Mouse (Mus musculus) neural tube, embryonic 15.5 days (tissue): ENCODE measurements around the gene Grik4. TPM values are rescaled to one million over a fixed set of nuclear protein-coding genes. Genes with fewer than 3 reads are reported as not detected.

Source experiments
- ATAC-seq: fragments of 200-750 bp; cut with Nextera tagmentation; 2 replicates; pipeline ENCODE4 v1.8.0; 2017; ENCODE audit warnings: mild to moderate bottlenecking, moderate TSS enrichment, moderate library complexity; ENCODE audit not compliant: low FRiP score
- H3K27ac ChIP-seq: fragments of 300-500 bp; sonication (generic); replicated peaks from 2 replicates; pipeline ENCODE4 v1.5.1; 2015; ENCODE audit warnings: mild to moderate bottlenecking, inconsistent platforms
- H3K27me3 ChIP-seq: fragments of 300-500 bp; sonication (generic); replicated peaks from 2 replicates; pipeline ENCODE4 v1.6.1; 2015; ENCODE audit warnings: inconsistent platforms
- H3K36me3 ChIP-seq: fragments of 300-500 bp; sonication (generic); 2 replicates; pipeline ENCODE4 v1.6.1; 2015; ENCODE audit warnings: inconsistent platforms
- H3K4me1 ChIP-seq: fragments of 300-500 bp; sonication (generic); 2 replicates; pipeline ENCODE4 v1.6.1; 2015; ENCODE audit warnings: inconsistent platforms
- H3K4me2 ChIP-seq: fragments of 300-500 bp; sonication (generic); 2 replicates; pipeline ENCODE4 v1.6.1; 2015; ENCODE audit warnings: inconsistent platforms, mild to moderate bottlenecking, moderate library complexity
- H3K4me3 ChIP-seq: fragments of 300-500 bp; sonication (generic); replicated peaks from 2 replicates; pipeline ENCODE4 v1.5.1; 2015; ENCODE audit warnings: mild to moderate bottlenecking, inconsistent platforms
- H3K9ac ChIP-seq: fragments of 300-500 bp; sonication (generic); replicated peaks from 2 replicates; pipeline ENCODE4 v1.6.1; 2015; ENCODE audit warnings: mild to moderate bottlenecking, inconsistent platforms
- H3K9me3 ChIP-seq: fragments of 300-500 bp; sonication (generic); replicated peaks from 2 replicates; pipeline ENCODE4 v1.6.1; 2016; ENCODE audit warnings: inconsistent platforms
- WGBS: fragments of 180-500 bp; shearing (Covaris S2); methylation state at CpG from one replicate; pipeline ENCODE4 v1.1.7; 2015; ENCODE audit warnings: mixed read lengths; 5-methylcytosine and 5-hydroxymethylcytosine counted together
- polyA plus RNA-seq: library from polyadenylated mRNA; unstranded; fragments of >200 nt; fragmentation: Nextera tagmentation; extraction: Ambion mirVana; gene quantifications from 2 replicates; pipeline ENCODE4 v1.2.1, GENCODE M21; 2015

Grik4 gene
- polyA plus RNA-seq, 1 experiment from 2014 or later = 12.3 TPM

DNA sequence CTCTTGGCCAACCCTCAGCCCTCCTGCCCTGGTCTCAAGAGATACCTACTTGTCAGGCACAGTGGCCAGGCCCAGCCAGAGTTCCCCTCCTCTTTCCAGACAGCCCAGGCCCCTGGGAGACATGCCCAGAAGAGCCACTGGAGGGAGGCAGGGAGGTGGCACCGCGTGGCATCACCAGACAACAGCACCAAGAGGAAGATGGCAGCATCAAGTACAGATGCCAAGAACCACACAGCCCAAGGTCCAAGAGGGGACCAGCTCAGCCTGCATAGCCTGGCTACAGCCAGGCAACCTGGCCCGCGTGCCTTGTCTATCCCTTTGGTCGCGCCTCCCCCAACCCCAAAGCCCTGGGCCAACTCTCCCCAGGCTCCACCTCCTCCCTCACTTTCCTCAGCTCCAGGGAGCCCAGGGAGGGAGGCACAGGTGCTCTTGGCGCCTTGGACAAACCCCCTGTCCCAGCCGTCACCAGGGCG is 1.2 kb downstream of the Grik4 start:
- peak overlapping the region; percentile 79 for H3K27ac ChIP-seq
- H3K4me3 ChIP-seq = peak overlapping the region; percentile 60
- H3K9me3 ChIP-seq = no peaks in the 10 kb centered on the region
- peaks cover 28% of the 10 kb centered on the region for H3K4me1 ChIP-seq
- H3K4me2 ChIP-seq = peak overlapping the region; percentile 96
- WGBS = 5% methylated on average over 9 of the region's 9 CpGs
- no peaks in the 10 kb centered on the region for H3K36me3 ChIP-seq
- peak overlapping the region; percentile 88 for H3K9ac ChIP-seq
- peaks cover 5% of the 10 kb centered on the region; the same call in 1 of the 2 replicates for H3K27me3 ChIP-seq
- ATAC-seq = peak; percentile 25

GRCm38 (mm10) chr9:42942148-42942547 is 2.1 kb downstream of the Grik4 start:
- Histone ChIP-seq H3K36me3 (no peaks in the 10 kb centered on the region), H3K4me3 (peak overlapping the region; percentile 60), H3K27ac (no peak overlapping the region), H3K4me2 (peak overlapping the region; percentile 96), H3K4me1 (peaks cover 28% of the 10 kb centered on the region), H3K9me3 (no peaks in the 10 kb centered on the region), H3K27me3 (peaks cover 5% of the 10 kb centered on the region; the same call in 1 of the 2 replicates), H3K9ac (0 out of 2 replicates have a peak overlapping the region, but pooled peaks have one; percentile 88)
- no peak for ATAC-seq
- 62% methylated on average over 4 of the region's 4 CpGs for WGBS

- WGBS = 34% methylated on average over 7 of the region's 7 CpGs
- no peak for ATAC-seq
- no peak overlapping the region for H3K4me3 ChIP-seq
Observed at GRCm38 (mm10) chr9:42932146-42932545, 12.1 kb downstream of the Grik4 start.

DNA sequence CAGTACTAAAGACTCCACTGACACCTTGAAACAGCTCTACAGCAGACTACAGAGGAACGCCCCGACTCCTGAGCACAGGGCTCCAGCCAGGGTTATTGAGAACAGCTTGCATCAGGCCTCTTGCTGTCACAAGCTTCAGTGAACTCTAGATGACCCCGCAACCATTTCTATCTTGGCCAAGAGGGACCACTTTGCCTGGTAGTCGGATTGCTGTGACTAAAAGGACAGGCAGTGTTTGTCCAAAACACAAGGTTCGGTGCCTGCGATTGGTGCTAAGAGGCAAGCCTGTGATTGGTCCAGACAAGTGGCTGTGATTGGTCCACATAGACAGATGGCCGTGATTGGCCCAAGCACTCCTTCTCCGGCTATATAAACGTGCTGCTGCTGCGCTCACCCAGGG is 16.8 kb downstream of the Grik4 start:
- peak; percentile 50 for ATAC-seq
- H3K27ac ChIP-seq = no peak overlapping the region
- H3K4me1 ChIP-seq = peaks cover 38% of the 10 kb centered on the region
- peak overlapping the region; percentile 27; the same call in 1 of the 2 replicates for H3K4me2 ChIP-seq
- H3K36me3 ChIP-seq = no peaks in the 10 kb centered on the region
- no peaks in the 10 kb centered on the region for H3K9me3 ChIP-seq
- H3K4me3 ChIP-seq = no peak overlapping the region
- 50% methylated on average over 10 of the region's 10 CpGs for WGBS
- H3K27me3 ChIP-seq = no peaks in the 10 kb centered on the region
- H3K9ac ChIP-seq = no peak overlapping the region

More at GRCm38 (mm10) chr9:42932146-42932545, 12.1 kb downstream of the Grik4 start:
- no peak overlapping the region for H3K9ac ChIP-seq
- H3K4me1 ChIP-seq = peaks cover 23% of the 10 kb centered on the region
- no peaks in the 10 kb centered on the region for H3K9me3 ChIP-seq
- no peaks in the 10 kb centered on the region for H3K27me3 ChIP-seq
- H3K27ac ChIP-seq = no peak overlapping the region
- H3K4me2 ChIP-seq = no peak overlapping the region
- no peaks in the 10 kb centered on the region for H3K36me3 ChIP-seq

DNA sequence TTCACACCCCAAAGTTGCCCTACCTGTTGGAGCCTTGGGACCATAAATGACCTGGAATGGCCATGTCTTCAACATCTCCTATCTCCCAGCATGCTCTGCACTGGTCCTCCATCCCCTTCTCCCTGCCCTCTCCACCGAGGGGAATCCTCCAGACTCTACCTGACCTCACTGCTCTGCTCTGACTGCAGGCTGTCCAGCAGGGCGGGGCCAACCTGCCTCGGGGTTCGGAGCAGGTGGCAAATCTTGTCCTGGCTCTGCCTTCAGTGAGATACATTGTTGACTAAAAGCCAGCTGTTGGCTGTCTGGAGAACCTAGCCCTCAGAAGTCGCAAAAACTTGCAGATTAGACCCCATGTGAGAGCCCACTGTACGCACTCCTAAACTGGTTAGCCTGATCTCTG is 17.7 kb downstream of the Grik4 start:
- no peaks in the 10 kb centered on the region for H3K9me3 ChIP-seq
- H3K27ac ChIP-seq = no peak overlapping the region
- H3K4me2 ChIP-seq = no peak overlapping the region
- H3K27me3 ChIP-seq = no peaks in the 10 kb centered on the region
- peaks cover 36% of the 10 kb centered on the region for H3K4me1 ChIP-seq
- H3K4me3 ChIP-seq = no peak overlapping the region
- 87% methylated on average over 6 of the region's 6 CpGs for WGBS
- no peak for ATAC-seq
- H3K36me3 ChIP-seq = no peaks in the 10 kb centered on the region
- no peak overlapping the region for H3K9ac ChIP-seq

GRCm38 (mm10) chr9:42921830-42922229 is 22.5 kb downstream of the Grik4 start:
- Histone ChIP-seq H3K9ac (no peak overlapping the region), H3K36me3 (no peaks in the 10 kb centered on the region), H3K4me2 (no peak overlapping the region), H3K9me3 (no peaks in the 10 kb centered on the region), H3K27ac (no peak overlapping the region), H3K27me3 (no peaks in the 10 kb centered on the region), H3K4me1 (peaks cover 23% of the 10 kb centered on the region), H3K4me3 (no peak overlapping the region)
- ATAC-seq = no peak
- 76% methylated on average over 4 of the region's 4 CpGs for WGBS

- no peak overlapping the region for H3K27ac ChIP-seq
- H3K9ac ChIP-seq = no peak overlapping the region
- no peak for ATAC-seq
- 55% methylated on average over 7 of the region's 7 CpGs for WGBS
- H3K27me3 ChIP-seq = no peaks in the 10 kb centered on the region
- no peaks in the 10 kb centered on the region for H3K36me3 ChIP-seq
- H3K4me2 ChIP-seq = no peak overlapping the region
- peaks cover 20% of the 10 kb centered on the region for H3K4me1 ChIP-seq
- H3K4me3 ChIP-seq = no peak overlapping the region
- H3K9me3 ChIP-seq = no peaks in the 10 kb centered on the region
Observed at GRCm38 (mm10) chr9:42920190-42920589, 24.1 kb downstream of the Grik4 start.

DNA sequence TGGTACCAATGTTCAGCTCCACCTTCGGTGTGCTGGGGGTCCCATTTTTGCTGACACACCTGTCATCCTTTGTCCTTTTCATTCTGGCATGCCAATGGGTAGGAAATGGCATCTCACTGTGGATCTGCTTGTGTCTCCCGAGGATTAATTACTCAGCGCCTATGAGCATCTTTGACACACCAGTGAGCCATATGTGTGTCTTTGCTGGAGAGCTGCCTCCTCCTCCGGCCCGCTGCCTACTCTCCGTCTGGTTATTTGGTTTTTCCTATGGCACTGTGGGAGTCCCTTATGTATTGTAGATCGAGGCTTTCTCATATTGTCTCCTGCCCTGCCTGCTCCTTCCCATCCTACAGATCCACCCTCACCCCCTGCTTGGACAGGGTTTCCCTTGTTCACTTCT is 26.4 kb downstream of the Grik4 start:
- no peaks in the 10 kb centered on the region for H3K9me3 ChIP-seq
- no peak overlapping the region for H3K27ac ChIP-seq
- peaks cover 10% of the 10 kb centered on the region for H3K4me1 ChIP-seq
- WGBS = 80% methylated on average over 7 of the region's 7 CpGs
- no peaks in the 10 kb centered on the region for H3K27me3 ChIP-seq
- no peak overlapping the region for H3K4me3 ChIP-seq
- H3K9ac ChIP-seq = no peak overlapping the region
- no peaks in the 10 kb centered on the region for H3K36me3 ChIP-seq
- ATAC-seq = no peak
- no peak overlapping the region for H3K4me2 ChIP-seq

GRCm38 (mm10) chr9:42913201-42913600 is 31.1 kb downstream of the Grik4 start:
- Histone ChIP-seq H3K4me1 (peaks cover 14% of the 10 kb centered on the region), H3K36me3 (no peaks in the 10 kb centered on the region), H3K4me2 (no peak overlapping the region), H3K27me3 (0 out of 2 replicates have a peak, but pooled peaks cover 2% of the 10 kb centered on the region), H3K4me3 (no peak overlapping the region), H3K27ac (no peak overlapping the region), H3K9ac (no peak overlapping the region), H3K9me3 (no peaks in the 10 kb centered on the region)
- WGBS = 79% methylated on average over 2 of the region's 2 CpGs
- ATAC-seq = no peak

DNA sequence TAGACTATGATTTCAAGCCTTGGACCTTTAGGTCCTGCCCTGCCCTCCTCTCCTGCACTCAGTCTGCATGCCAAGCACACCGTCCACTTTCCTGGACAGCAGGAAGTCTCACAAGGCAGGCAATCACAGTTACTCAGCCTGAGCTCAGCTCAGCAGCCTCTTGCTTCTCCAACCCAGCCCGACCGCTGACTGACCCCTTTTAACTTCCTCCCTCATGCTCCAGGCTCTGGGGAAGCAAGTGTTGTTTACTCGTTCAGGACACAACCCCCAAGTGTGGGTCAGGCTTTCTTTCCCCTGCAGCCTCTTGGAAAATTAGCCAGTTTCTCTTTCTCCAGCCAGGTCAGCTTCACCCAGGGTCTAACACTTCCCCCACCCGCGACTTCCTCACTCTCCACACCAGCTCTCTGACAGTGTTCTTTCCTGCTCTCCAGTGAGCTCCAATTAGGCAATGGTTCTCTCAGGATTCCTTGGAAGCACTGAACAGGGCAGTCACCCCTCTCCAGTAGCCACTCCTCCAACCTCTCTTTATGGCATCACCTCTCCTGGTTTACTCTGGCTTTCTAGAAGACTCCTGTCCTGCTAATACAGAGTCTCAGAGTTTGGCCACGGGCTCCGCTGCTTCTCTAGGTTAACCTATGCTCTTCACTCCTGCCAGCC is 35.5 kb downstream of the Grik4 start:
- Histone ChIP-seq H3K9me3 (no peaks in the 10 kb centered on the region), H3K4me3 (no peak overlapping the region), H3K4me2 (no peak overlapping the region), H3K27me3 (0 out of 2 replicates have a peak, but pooled peaks cover 2% of the 10 kb centered on the region), H3K27ac (no peak overlapping the region), H3K9ac (no peak overlapping the region), H3K4me1 (peaks cover 33% of the 10 kb centered on the region), H3K36me3 (no peaks in the 10 kb centered on the region)
- WGBS = 41% methylated on average over 8 of the region's 8 CpGs
- no peak for ATAC-seq

DNA sequence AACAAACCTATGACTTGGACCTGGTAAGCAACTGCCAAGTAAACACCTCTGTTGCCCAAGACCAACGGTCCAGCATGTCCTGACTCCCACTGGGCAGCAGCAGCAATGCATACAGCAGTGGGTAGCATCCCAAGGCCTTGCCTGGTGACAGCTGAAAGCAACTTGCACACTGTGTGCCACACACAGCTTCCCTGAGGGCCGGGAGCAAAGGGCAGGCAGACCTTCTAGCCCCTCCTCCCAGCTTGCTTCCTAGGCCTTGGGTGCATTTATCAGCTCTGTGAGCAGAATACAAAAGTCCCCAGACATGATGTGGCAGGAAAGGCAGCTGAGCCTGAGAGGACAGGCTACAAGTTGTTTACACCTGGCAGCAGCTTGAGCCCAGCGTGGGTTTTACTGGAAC is 37.3 kb downstream of the Grik4 start:
- no peak overlapping the region for H3K4me2 ChIP-seq
- no peak overlapping the region for H3K4me3 ChIP-seq
- H3K4me1 ChIP-seq = peaks cover 34% of the 10 kb centered on the region
- H3K27ac ChIP-seq = no peak overlapping the region
- no peaks in the 10 kb centered on the region for H3K9me3 ChIP-seq
- no peaks in the 10 kb centered on the region for H3K36me3 ChIP-seq
- WGBS = 42% methylated on average over 3 of the region's 3 CpGs
- H3K27me3 ChIP-seq = 0 out of 2 replicates have a peak, but pooled peaks cover 5% of the 10 kb centered on the region
- H3K9ac ChIP-seq = no peak overlapping the region
- no peak for ATAC-seq

- Histone ChIP-seq H3K27ac (peak overlapping the region; percentile 70), H3K36me3 (no peaks in the 10 kb centered on the region), H3K4me2 (peak overlapping the region; percentile 99), H3K9ac (peak overlapping the region; percentile 60), H3K9me3 (no peaks in the 10 kb centered on the region), H3K4me1 (peaks cover 37% of the 10 kb centered on the region), H3K4me3 (peak overlapping the region; percentile 51), H3K27me3 (peaks cover 6% of the 10 kb centered on the region)
- 2% methylated on average over 11 of the region's 11 CpGs for WGBS
- ATAC-seq = peak; percentile 37
Observed at GRCm38 (mm10) chr9:42898091-42898591, 46.2 kb downstream of the Grik4 start.
